Mouse (Mus musculus) kidney, postnatal 36 days (tissue): ENCODE measurements around the gene Olfr115.

ENCODE experiments used
- DNase-seq, 2 experiments: peaks; one replicate each; pipeline ENCODE4 v3.0.0; 2021 to 2022; ENCODE audit warnings: mixed read lengths in 2 of 2

Olfr115 gene

GRCm38 (mm10) chr17:37627009-37627408, at the start of gene Olfr115, which contains the start of gene Olfr116:
TSS of gene Olfr115 (minus strand) at chr17:37627109.
TSS of gene Olfr116 (minus strand) at chr17:37627199.
- no peak for DNase-seq

- DNase-seq = no peak
Observed at GRCm38 (mm10) chr17:37666688-37667087, 39.8 kb upstream of the Olfr115 start, which contains the start of gene Olfr118. TSS of gene Olfr118 (plus strand) at chr17:37666988.

GRCm38 (mm10) chr17:37663682-37664081, 36.8 kb upstream of the Olfr115 start, which contains the start of gene Olfr117:
TSS of gene Olfr117 (minus strand) at chr17:37663782.
- DNase-seq = no peak

GRCm38 (mm10) chr17:37592643-37593042, 34.3 kb downstream of the Olfr115 start, which contains the start of gene Olfr114:
TSS of gene Olfr114 (minus strand) at chr17:37592743.
- DNase-seq = no peak

GRCm38 (mm10) chr17:37577563-37577962, 49.3 kb downstream of the Olfr115 start, which contains the start of gene Olfr113:
TSS of gene Olfr113 (minus strand) at chr17:37577663.
- no peak for DNase-seq

- DNase-seq = no peak
Observed at GRCm38 (mm10) chr17:37569351-37569750, 57.6 kb downstream of the Olfr115 start, which contains the start of gene Olfr112. TSS of gene Olfr112 (minus strand) at chr17:37569451.
